Mouse (Mus musculus) left cerebral cortex, postnatal 10 days (tissue): Measurements from ENCODE around the gene Naa35. TPM values are rescaled to one million over a fixed set of nuclear protein-coding genes. Genes with fewer than 3 reads are reported as not detected.
"Not testable (repeated sequence)": the region's sequence is repeated elsewhere in the genome, so short reads cannot be mapped to it uniquely, and the experiment has no call there.

ENCODE experiments used
- DNase-seq, 2 experiments: peaks; one replicate each; pipeline ENCODE4 v3.0.0; 2021 to 2022; ENCODE audit warnings: low spot score in 2 of 2, mixed read lengths in 1 of 2; ENCODE audit errors: extremely low spot score in 1 of 2
- intact Hi-C: fragments of 180-260 bp; cut with DNase I; formaldehyde crosslinking; loops from one replicate; pipeline ENCODE4 v1.15.1; 2025
- total RNA-seq, 2 experiments: library from RNA; stranded (reverse); gene quantifications; 2 replicates each; pipeline ENCODE4 v1.2.3; 2021

Gene Naa35
- total RNA-seq, 2 experiments from 2014 or later: 99.0 to 107 TPM

- DNase-seq: no peak
- intact Hi-C loops: no loop called here
Observed at GRCm38 (mm10) chr13:59564923-59565322, 20.1 kb upstream of the Naa35 start.

- intact Hi-C loops: no loop called here
- no peak for DNase-seq
Observed at GRCm38 (mm10) chr13:59565945-59566520, 19.0 kb upstream of the Naa35 start.

- intact Hi-C loops: no loop called here
- DNase-seq: no peak
Observed at GRCm38 (mm10) chr13:59571107-59571506, 14.0 kb upstream of the Naa35 start.

- intact Hi-C loops: no loop called here
- DNase-seq: peak in 1 of 2 experiments; percentile 49
Observed at GRCm38 (mm10) chr13:59572549-59572948, 12.5 kb upstream of the Naa35 start.

GRCm38 (mm10) chr13:59580954-59581353 lies 4.1 kb upstream of the Naa35 start:
- intact Hi-C loops: no loop called here

GRCm38 (mm10) chr13:59584481-59584880 lies 578 bp upstream of the Naa35 start:
- intact Hi-C loops: loop anchor here (2.0 kb wide), 1 partner anchor 28 kb away; no protein-coding TSS in a partner anchor
- DNase-seq: peak in 1 of 2 experiments; percentile 61

More at GRCm38 (mm10) chr13:59580954-59581353, 4.1 kb upstream of the Naa35 start:
- DNase-seq: no peak

GRCm38 (mm10) chr13:59585648-59586005 lies 568 bp downstream of the Naa35 start:
- no peak for DNase-seq
- intact Hi-C loops: loop anchor here (2.0 kb wide), 1 partner anchor 29 kb away; no protein-coding TSS in a partner anchor

- intact Hi-C loops: no loop called here
- no peak for DNase-seq
Observed at GRCm38 (mm10) chr13:59587201-59587600, 2.1 kb downstream of the Naa35 start.

- intact Hi-C loops: loop anchor here (10.0 kb wide), 1 partner anchor 215 kb away; no protein-coding TSS in a partner anchor
Observed at GRCm38 (mm10) chr13:59589672-59590071, 4.6 kb downstream of the Naa35 start.

GRCm38 (mm10) chr13:59590691-59591090 lies 5.6 kb downstream of the Naa35 start:
- no peak for DNase-seq
- intact Hi-C loops: loop anchor here (10.0 kb wide), 1 partner anchor 214 kb away; no protein-coding TSS in a partner anchor

More at GRCm38 (mm10) chr13:59589672-59590071, 4.6 kb downstream of the Naa35 start:
- DNase-seq: no peak

GRCm38 (mm10) chr13:59592058-59592457 lies 7.0 kb downstream of the Naa35 start:
- intact Hi-C loops: loop anchor here (10.0 kb wide), 1 partner anchor 213 kb away; no protein-coding TSS in a partner anchor

GRCm38 (mm10) chr13:59592630-59593029 lies 7.6 kb downstream of the Naa35 start:
- intact Hi-C loops: loop anchor here (10.0 kb wide), 1 partner anchor 212 kb away; no protein-coding TSS in a partner anchor
- DNase-seq: no peak

More at GRCm38 (mm10) chr13:59592058-59592457, 7.0 kb downstream of the Naa35 start:
- DNase-seq: not testable (repeated sequence)

- intact Hi-C loops: no loop called here
- no peak for DNase-seq
Observed at GRCm38 (mm10) chr13:59603096-59603495, 18.0 kb downstream of the Naa35 start.

GRCm38 (mm10) chr13:59604511-59604910 lies 19.5 kb downstream of the Naa35 start:
- no peak for DNase-seq
- intact Hi-C loops: no loop called here

- intact Hi-C loops: no loop called here
Observed at GRCm38 (mm10) chr13:59605221-59605922, 20.3 kb downstream of the Naa35 start.

GRCm38 (mm10) chr13:59609885-59610284 lies 24.8 kb downstream of the Naa35 start:
- intact Hi-C loops: loop anchor here (10.0 kb wide), 1 partner anchor 185 kb away; no protein-coding TSS in a partner anchor
- DNase-seq: no peak

More at GRCm38 (mm10) chr13:59605221-59605922, 20.3 kb downstream of the Naa35 start:
- no peak for DNase-seq

- DNase-seq: no peak
- intact Hi-C loops: loop anchor here (10.0 kb wide), 1 partner anchor 184 kb away; no protein-coding TSS in a partner anchor
Observed at GRCm38 (mm10) chr13:59610437-59610836, 25.4 kb downstream of the Naa35 start.

- DNase-seq: no peak
- intact Hi-C loops: loop anchor here (10.0 kb wide), 1 partner anchor 181 kb away; no protein-coding TSS in a partner anchor
Observed at GRCm38 (mm10) chr13:59613868-59614267, 28.8 kb downstream of the Naa35 start.

- no peak for DNase-seq
- intact Hi-C loops: loop anchor here (10.0 kb wide), 1 partner anchor 180 kb away; no protein-coding TSS in a partner anchor
Observed at GRCm38 (mm10) chr13:59615152-59615551, 30.1 kb downstream of the Naa35 start.
